Mouse (Mus musculus): Measurements from ENCODE around the gene Pxmp4. TPM values are rescaled to one million over a fixed set of nuclear protein-coding genes. Genes with fewer than 3 reads are reported as not detected.

The Pxmp4 gene
- polyA plus RNA-seq (2011; ENCODE audit: insufficient read length, low read depth, missing spikeins): 11.8 and 13.2 TPM in 2 replicates

GRCm38 (mm10) chr2:154603638-154604153 is at the start of gene Pxmp4:
TSS of gene Pxmp4 (minus strand) at chr2:154603708.
- H3K4me1 ChIP-seq (ENCODE audit: control insufficient read depth, insufficient read depth, low read length): no peaks in the 10 kb centered on the region
- peak; percentile 13 for TF ChIP-seq POLR2A (IDR thresholded peaks at IDR 0.05; ENCODE audit: low read depth, low read length)
- TF ChIP-seq CTCF (IDR thresholded peaks at IDR 0.05; ENCODE audit: borderline replicate concordance, insufficient read depth, low read length): no peak
- peak within 1 kb of the TSS; percentile 81 for H3K4me3 ChIP-seq (ENCODE audit: insufficient read depth, low read length)
- H3K27ac ChIP-seq (ENCODE audit: insufficient read depth, low read length): no peak within 1 kb of the TSS

DNA sequence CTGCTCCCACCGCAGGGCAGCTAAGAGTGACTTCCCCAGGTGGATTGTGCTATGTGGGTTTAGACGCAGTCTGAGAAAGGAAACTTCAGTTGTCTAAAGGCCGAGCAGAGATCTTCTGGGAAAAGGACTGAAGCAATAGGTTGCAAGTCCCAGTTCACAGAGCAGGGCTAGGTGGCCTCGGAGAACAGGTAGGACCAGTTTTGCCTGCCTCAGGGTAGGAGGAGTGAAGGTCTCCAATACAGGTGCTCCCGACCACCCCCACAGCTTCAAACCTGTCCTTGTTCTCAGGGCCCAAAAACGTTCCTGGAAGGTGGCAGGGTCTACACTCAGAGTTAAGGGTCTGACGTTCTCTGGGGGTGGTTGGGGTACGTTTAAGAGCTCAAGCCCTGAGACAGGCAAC is 47.9 kb upstream of the Pxmp4 start, which contains the start of gene Chmp4b:
Gene Chmp4b (plus strand): TSS at position 343 of the 400 bp plus-strand sequence.
- Histone ChIP-seq H3K27ac (ENCODE audit: insufficient read depth, low read length) (no peak within 1 kb of the TSS), H3K4me3 (ENCODE audit: insufficient read depth, low read length) (no peak within 1 kb of the TSS), H3K4me1 (ENCODE audit: control insufficient read depth, insufficient read depth, low read length) (no peaks in the 10 kb centered on the region)
- TF ChIP-seq POLR2A (IDR thresholded peaks at IDR 0.05; ENCODE audit: low read depth, low read length) (no peak), CTCF (IDR thresholded peaks at IDR 0.05; ENCODE audit: borderline replicate concordance, insufficient read depth, low read length) (no peak)

- Histone ChIP-seq H3K27ac (ENCODE audit: insufficient read depth, low read length) (no peak overlapping the region), H3K4me1 (ENCODE audit: control insufficient read depth, insufficient read depth, low read length) (no peaks in the 10 kb centered on the region), H3K4me3 (ENCODE audit: insufficient read depth, low read length) (no peak overlapping the region)
- TF ChIP-seq CTCF (IDR thresholded peaks at IDR 0.05; ENCODE audit: borderline replicate concordance, insufficient read depth, low read length) (no peak), POLR2A (IDR thresholded peaks at IDR 0.05; ENCODE audit: low read depth, low read length) (no peak)
Measured at GRCm38 (mm10) chr2:154650404-154650803, 46.9 kb upstream of the Pxmp4 start.

GRCm38 (mm10) chr2:154648086-154648485 is 44.6 kb upstream of the Pxmp4 start:
- Histone ChIP-seq H3K27ac (ENCODE audit: insufficient read depth, low read length) (no peak overlapping the region), H3K4me3 (ENCODE audit: insufficient read depth, low read length) (no peak overlapping the region), H3K4me1 (ENCODE audit: control insufficient read depth, insufficient read depth, low read length) (no peaks in the 10 kb centered on the region)
- TF ChIP-seq CTCF (IDR thresholded peaks at IDR 0.05; ENCODE audit: borderline replicate concordance, insufficient read depth, low read length) (peak; percentile 56; the same call in 1 of the 2 replicates), POLR2A (IDR thresholded peaks at IDR 0.05; ENCODE audit: low read depth, low read length) (no peak)

DNA sequence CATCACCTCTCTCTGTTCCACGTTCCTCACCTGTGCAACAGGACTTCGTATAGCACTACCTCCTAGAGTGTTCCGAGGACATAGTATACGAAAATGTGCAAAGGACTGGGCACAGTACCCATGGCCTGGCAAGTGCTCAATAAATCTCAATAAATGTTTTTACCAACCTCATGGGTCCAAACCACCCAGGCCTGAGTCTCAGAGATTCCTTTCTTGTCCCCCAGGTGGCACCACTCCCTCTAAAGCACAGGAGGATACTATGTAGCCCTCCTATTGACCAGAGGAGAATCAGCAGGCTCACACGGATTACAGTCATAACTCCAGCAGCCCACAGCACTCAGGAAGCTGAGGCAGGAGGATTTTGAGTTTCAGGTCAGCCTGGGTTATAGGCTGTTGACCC is 43.1 kb upstream of the Pxmp4 start:
- H3K4me3 ChIP-seq (ENCODE audit: insufficient read depth, low read length): no peak overlapping the region
- no peaks in the 10 kb centered on the region for H3K4me1 ChIP-seq (ENCODE audit: control insufficient read depth, insufficient read depth, low read length)
- no peak overlapping the region for H3K27ac ChIP-seq (ENCODE audit: insufficient read depth, low read length)
- TF ChIP-seq CTCF (IDR thresholded peaks at IDR 0.05; ENCODE audit: borderline replicate concordance, insufficient read depth, low read length) (no peak), POLR2A (IDR thresholded peaks at IDR 0.05; ENCODE audit: low read depth, low read length) (no peak)

- Histone ChIP-seq H3K27ac (ENCODE audit: insufficient read depth, low read length) (no peak overlapping the region), H3K4me3 (ENCODE audit: insufficient read depth, low read length) (no peak overlapping the region), H3K4me1 (ENCODE audit: control insufficient read depth, insufficient read depth, low read length) (no peaks in the 10 kb centered on the region)
- TF ChIP-seq CTCF (IDR thresholded peaks at IDR 0.05; ENCODE audit: borderline replicate concordance, insufficient read depth, low read length) (no peak), POLR2A (IDR thresholded peaks at IDR 0.05; ENCODE audit: low read depth, low read length) (no peak)
Measured at GRCm38 (mm10) chr2:154642712-154643385, 39.3 kb upstream of the Pxmp4 start.

DNA sequence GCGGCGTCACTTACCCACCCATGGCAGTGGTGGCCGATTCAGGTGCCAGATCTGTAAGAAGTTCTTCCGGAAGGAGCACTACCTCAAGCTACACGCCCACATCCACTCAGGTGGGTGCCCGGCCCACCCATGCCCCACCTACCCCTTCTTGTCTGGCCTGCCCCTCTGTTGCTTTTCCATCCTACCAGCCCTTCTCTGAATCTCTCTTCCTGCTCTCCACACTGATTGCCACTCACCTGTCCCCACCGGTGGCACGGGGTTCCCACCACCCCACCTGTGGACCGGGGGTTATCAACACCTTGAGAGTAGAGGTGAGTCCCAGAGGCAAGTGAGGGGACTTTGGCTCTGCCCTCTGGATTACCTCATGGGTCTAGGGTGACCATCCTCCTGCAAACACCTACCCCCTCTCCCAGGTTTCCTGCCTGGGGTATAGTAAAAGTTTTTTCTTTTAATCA is 38.5 kb upstream of the Pxmp4 start:
- H3K4me1 ChIP-seq (ENCODE audit: control insufficient read depth, insufficient read depth, low read length): no peaks in the 10 kb centered on the region
- H3K4me3 ChIP-seq (ENCODE audit: insufficient read depth, low read length): no peak overlapping the region
- no peak for TF ChIP-seq CTCF (IDR thresholded peaks at IDR 0.05; ENCODE audit: borderline replicate concordance, insufficient read depth, low read length)
- no peak overlapping the region for H3K27ac ChIP-seq (ENCODE audit: insufficient read depth, low read length)

- H3K4me3 ChIP-seq (ENCODE audit: insufficient read depth, low read length): no peak overlapping the region
- no peak for TF ChIP-seq CTCF (IDR thresholded peaks at IDR 0.05; ENCODE audit: borderline replicate concordance, insufficient read depth, low read length)
- H3K4me1 ChIP-seq (ENCODE audit: control insufficient read depth, insufficient read depth, low read length): no peaks in the 10 kb centered on the region
- H3K27ac ChIP-seq (ENCODE audit: insufficient read depth, low read length): no peak overlapping the region
Measured at GRCm38 (mm10) chr2:154641176-154641575, 37.7 kb upstream of the Pxmp4 start.

GRCm38 (mm10) chr2:154639115-154639514 is 35.6 kb upstream of the Pxmp4 start:
- Histone ChIP-seq H3K4me1 (ENCODE audit: control insufficient read depth, insufficient read depth, low read length) (no peaks in the 10 kb centered on the region), H3K27ac (ENCODE audit: insufficient read depth, low read length) (no peak overlapping the region), H3K4me3 (ENCODE audit: insufficient read depth, low read length) (no peak overlapping the region)
- TF ChIP-seq POLR2A (IDR thresholded peaks at IDR 0.05; ENCODE audit: low read depth, low read length): no peak
- TF ChIP-seq CTCF (IDR thresholded peaks at IDR 0.05; ENCODE audit: borderline replicate concordance, insufficient read depth, low read length): no peak

GRCm38 (mm10) chr2:154638521-154638920 is 35.0 kb upstream of the Pxmp4 start:
- Histone ChIP-seq H3K27ac (ENCODE audit: insufficient read depth, low read length) (no peak overlapping the region), H3K4me3 (ENCODE audit: insufficient read depth, low read length) (no peak overlapping the region), H3K4me1 (ENCODE audit: control insufficient read depth, insufficient read depth, low read length) (no peaks in the 10 kb centered on the region)
- TF ChIP-seq CTCF (IDR thresholded peaks at IDR 0.05; ENCODE audit: borderline replicate concordance, insufficient read depth, low read length) (no peak), POLR2A (IDR thresholded peaks at IDR 0.05; ENCODE audit: low read depth, low read length) (no peak)

Data from embryonic fibroblast, embryonic 13.5 days (primary cell).